Mouse (Mus musculus): ENCODE measurements around the gene Nsl1.

Nsl1 gene

DNA sequence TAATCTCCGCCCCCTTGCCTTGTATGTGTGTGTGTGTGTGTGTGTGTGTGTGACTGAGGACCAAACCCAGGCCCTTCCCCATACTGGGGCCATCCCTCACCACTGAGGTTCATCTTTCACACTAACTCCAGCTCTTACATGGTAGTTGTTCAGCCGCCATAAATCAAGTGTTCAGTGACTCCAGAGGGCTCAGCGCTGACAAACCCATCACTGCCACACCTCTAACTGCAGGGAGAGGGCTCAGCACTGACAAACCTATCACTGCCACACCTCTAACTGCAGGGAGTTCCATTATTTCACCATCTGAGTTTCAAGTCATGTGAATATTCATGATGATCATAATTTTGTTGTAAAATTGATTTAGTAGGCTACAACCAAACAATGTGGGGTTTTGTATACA is 9.3 kb upstream of the Nsl1 start:
- in situ Hi-C loops (cut with MboI, MseI): loop anchor here in 1 of 2 experiments (10.0 kb wide), 1 partner anchor 109 kb away; no protein-coding TSS in a partner anchor

GRCm38 (mm10) chr1:191054870-191055532 is 7.8 kb upstream of the Nsl1 start:
- in situ Hi-C loops (cut with MboI, MseI): loop anchor here in 1 of 2 experiments (10.0 kb wide), 1 partner anchor 110 kb away; no protein-coding TSS in a partner anchor

DNA sequence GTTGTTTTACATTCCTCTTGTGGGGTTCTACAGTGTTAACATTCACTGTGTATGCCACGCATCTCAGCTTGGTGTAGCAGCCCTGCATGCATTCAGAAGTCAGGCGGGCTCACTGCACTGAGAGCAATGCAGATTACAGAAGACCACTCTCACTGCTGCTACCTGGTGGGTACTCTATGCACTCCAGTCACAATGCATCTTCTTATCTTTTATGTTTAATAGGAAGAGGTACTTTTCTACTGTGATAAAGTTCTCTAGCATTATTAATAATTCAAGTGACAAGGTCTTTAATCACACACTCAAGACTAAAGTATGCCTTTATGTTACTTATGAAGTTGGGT is 7.3 kb upstream of the Nsl1 start:
- in situ Hi-C loops (cut with MboI, MseI): loop anchor here in 1 of 2 experiments (10.0 kb wide), 1 partner anchor 111 kb away; no protein-coding TSS in a partner anchor

- in situ Hi-C loops (cut with MboI, MseI): loop anchor here in 1 of 2 experiments (10.0 kb wide), 1 partner anchor 113 kb away; no protein-coding TSS in a partner anchor
These were observed 5.4 kb upstream of the Nsl1 start for GRCm38 (mm10) chr1:191057461-191057860.

- in situ Hi-C loops (cut with MboI, MseI): loop anchor here in 1 of 2 experiments (10.0 kb wide), 1 partner anchor 118 kb away; no protein-coding TSS in a partner anchor
These were observed 501 bp upstream of the Nsl1 start for GRCm38 (mm10) chr1:191062241-191062780.

- in situ Hi-C loops (cut with MboI, MseI): loop anchor here in 1 of 2 experiments (10.0 kb wide), 1 partner anchor 119 kb away; no protein-coding TSS in a partner anchor
These were observed 888 bp downstream of the Nsl1 start for GRCm38 (mm10) chr1:191063700-191064099.

GRCm38 (mm10) chr1:191064535-191064934 is 1.7 kb downstream of the Nsl1 start:
- in situ Hi-C loops (cut with MboI, MseI): loop anchor here in 1 of 2 experiments (10.0 kb wide), 1 partner anchor 120 kb away; no protein-coding TSS in a partner anchor

DNA sequence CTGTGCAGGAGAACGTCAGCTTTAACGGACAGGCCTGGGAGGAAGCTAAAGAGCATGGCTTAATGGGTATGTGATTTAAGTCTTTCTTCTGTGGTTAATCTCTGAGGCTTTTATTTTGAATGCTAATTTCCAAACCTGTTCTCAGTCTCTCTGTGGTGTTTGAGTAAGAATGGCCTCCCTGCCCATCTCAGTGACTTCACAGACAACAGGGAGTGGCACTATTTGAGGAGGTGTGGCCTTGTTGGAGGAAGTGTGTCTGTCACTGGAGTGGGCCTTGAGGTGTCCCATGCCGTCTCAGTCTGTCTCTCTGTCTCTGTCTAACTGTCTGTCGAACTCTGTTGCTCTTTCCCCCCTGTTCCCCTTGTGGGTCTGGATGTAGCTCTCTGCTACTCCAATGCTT is 2.4 kb downstream of the Nsl1 start:
- in situ Hi-C loops (cut with MboI, MseI): loop anchor here in 1 of 2 experiments (10.0 kb wide), 1 partner anchor 120 kb away; no protein-coding TSS in a partner anchor

GRCm38 (mm10) chr1:191068377-191068776 is 5.6 kb downstream of the Nsl1 start:
- in situ Hi-C loops (cut with MboI, MseI): loop anchor here in 1 of 2 experiments (10.0 kb wide), 1 partner anchor 124 kb away; no protein-coding TSS in a partner anchor

DNA sequence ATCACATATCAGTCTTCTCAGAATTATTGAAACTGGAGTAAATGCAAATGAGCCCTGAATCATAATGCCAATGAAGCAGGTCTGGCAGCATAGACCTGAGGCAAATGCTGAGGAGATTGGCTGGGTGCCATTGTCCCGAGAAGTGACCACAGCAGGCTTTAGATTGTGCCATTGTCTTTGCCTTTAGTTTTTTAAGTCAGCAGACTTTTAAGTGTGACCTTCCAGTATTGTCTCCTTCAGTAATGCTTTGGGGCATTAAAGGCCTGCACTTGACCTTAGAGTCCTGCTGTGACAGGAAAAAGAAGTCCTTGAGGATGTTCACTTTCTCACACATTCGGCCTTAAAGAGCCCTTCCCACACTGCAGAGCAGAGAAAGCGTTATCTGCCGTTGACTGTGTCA is 7.4 kb downstream of the Nsl1 start:
- in situ Hi-C loops (cut with MboI, MseI): no loop called here

GRCm38 (mm10) chr1:191071613-191072012 is 8.8 kb downstream of the Nsl1 start:
- in situ Hi-C loops (cut with MboI, MseI): no loop called here

GRCm38 (mm10) chr1:191072329-191072913 is 9.6 kb downstream of the Nsl1 start:
- in situ Hi-C loops (cut with MboI, MseI): no loop called here

- in situ Hi-C loops (cut with MboI, MseI): no loop called here
These were observed 10.2 kb downstream of the Nsl1 start for GRCm38 (mm10) chr1:191073001-191073400.

- in situ Hi-C loops (cut with MboI, MseI): no loop called here
These were observed 10.7 kb downstream of the Nsl1 start for GRCm38 (mm10) chr1:191073486-191073885.

DNA sequence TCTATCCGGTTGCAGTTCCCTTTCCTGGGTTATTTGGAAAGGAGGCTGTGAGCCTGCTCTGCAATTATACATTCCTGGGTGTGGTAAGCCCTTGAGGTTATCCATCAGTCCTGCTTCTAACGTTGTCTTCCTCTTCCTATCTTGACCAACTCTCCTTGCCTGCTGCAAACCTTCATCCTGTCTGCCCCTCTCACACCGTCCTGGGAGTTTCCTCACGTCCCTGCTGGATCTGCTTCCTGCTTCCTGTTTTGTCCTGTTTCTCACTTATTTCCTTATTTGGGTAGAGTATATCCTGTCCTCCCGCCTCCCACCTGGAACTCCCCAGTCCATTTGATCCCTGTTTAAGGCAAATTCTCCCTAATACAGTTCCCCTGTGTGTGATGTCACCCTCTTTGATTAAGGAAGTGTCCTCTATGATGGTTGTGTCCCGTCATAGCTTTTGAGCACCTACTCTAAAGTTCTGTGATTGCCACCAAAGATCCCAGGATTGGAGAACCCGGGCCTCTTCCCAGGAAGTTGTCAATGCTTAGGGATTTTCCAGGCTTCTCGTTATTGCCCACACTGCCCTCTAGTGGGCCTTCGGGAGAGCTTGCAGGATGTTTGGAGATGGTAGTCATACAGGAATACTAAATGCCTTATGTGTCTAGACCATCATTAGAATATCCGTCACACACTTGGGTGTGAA is 12.5 kb downstream of the Nsl1 start:
- in situ Hi-C loops (cut with MboI, MseI): no loop called here

DNA sequence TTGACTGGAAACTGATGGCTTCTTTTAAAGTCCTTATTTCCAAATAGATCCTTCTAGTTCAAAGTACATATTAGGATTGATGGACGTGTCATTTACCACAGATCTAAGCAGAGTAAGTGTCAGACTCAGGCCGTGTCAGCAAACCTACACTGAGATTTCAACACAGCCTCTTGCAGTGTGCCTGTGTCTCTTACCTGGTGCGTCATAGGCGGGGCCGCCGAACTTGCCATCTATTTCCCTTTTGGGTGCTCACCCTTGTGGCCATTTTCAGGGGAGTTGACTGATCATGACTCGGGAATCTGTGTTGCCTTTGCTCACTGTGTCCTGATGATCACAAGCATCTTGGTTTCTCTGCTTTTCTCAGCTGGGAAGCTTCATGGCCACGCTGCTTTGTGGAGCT is 20.4 kb downstream of the Nsl1 start:
- in situ Hi-C loops (cut with MboI, MseI): no loop called here

- in situ Hi-C loops (cut with MboI, MseI): loop anchor here (5.0 kb wide), 2 partner anchors 37 to 197 kb away; no protein-coding TSS in a partner anchor
These were observed 22.2 kb downstream of the Nsl1 start for GRCm38 (mm10) chr1:191084951-191085559.

DNA sequence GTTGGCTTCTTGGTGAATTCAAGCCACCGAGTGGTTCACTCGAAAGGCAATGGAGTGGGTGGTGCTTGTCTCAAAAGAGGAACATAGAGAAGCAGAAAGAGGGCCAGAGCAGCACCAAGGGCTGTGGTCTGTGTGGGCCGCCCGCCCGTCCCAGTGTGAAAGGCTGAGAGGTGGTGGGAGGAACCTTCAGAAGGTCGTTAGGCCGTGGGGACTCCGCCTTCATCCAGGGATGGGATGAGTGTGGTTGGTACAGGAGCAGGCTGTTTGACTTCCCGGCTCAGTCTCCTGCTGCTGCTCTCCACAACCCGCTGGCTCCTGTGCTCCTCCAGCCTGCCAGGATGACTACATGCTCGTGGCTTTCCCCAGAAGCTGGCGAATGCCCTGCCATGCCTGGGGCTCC is 22.8 kb downstream of the Nsl1 start:
- in situ Hi-C loops (cut with MboI, MseI): loop anchor here (5.0 kb wide), 2 partner anchors 37 to 197 kb away; no protein-coding TSS in a partner anchor

GRCm38 (mm10) chr1:191086304-191086878 is 23.6 kb downstream of the Nsl1 start:
- in situ Hi-C loops (cut with MboI, MseI): loop anchor here (5.0 kb wide), 2 partner anchors 36 to 196 kb away; no protein-coding TSS in a partner anchor

DNA sequence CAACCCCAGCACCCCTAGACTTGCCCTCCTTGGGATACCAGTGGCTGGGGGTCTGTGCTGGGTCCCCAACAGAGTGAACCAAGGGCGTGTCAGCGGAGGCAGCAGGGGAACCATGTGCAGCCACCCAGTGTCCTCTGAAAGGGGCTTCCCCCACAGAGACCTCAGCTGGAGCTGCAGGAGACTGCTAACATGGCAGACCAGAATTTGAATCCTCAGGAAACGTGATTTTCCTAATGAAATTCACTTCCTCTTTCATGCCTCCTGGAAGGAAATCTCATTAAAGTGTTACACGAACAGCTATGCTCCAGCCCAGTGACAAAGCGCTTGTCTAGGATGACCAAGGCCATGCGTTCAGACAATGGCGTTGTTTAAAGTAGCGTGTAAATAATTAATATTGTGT is 24.1 kb downstream of the Nsl1 start:
- in situ Hi-C loops (cut with MboI, MseI): loop anchor here (5.0 kb wide), 2 partner anchors 35 to 195 kb away; no protein-coding TSS in a partner anchor

DNA sequence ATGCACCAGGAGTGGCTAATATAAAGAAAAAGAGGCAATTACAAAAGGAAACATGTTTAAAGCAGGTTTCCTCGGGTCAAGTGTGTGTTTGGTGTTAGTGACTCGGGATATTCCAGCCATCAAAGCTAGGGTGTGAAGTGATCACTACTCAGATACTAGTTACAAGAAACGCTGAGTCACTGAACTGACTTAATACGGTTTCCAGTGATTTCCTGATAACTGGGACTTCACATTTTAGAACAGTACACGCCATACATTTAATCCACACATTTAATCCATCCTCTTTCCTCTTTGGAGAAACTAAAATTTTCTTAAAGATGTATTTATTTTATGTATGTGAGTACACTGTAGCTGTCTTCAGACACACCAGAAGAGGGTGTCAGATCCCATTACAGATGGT is 25.1 kb downstream of the Nsl1 start:
- in situ Hi-C loops (cut with MboI, MseI): loop anchor here (5.0 kb wide), 2 partner anchors 34 to 194 kb away; no protein-coding TSS in a partner anchor
